Mouse (Mus musculus) embryonic fibroblast, embryonic 13.5 days (primary cell): Measurements from ENCODE around the gene Fstl4.

Experiments used
- CTCF ChIP-seq: IDR thresholded peaks from 2 replicates; pipeline ENCODE4 v1.5.1; 2011; ENCODE audit warnings: mild to moderate bottlenecking, control low read depth, low read length, moderate library complexity, borderline replicate concordance; ENCODE audit not compliant: insufficient read depth
- POLR2A ChIP-seq: IDR thresholded peaks from 2 replicates; pipeline ENCODE4 v1.6.1; 2011; ENCODE audit warnings: low read depth, mild to moderate bottlenecking, control low read depth, low read length, moderate library complexity

GRCm38 (mm10) chr11:53091596-53091995 lies 327.2 kb downstream of the Fstl4 start:
- TF ChIP-seq CTCF, result no peak
- TF ChIP-seq POLR2A, result no peak
